Comparison of ENCODE assay signal across 8 mouse cellular contexts in the genomic region with DNA sequence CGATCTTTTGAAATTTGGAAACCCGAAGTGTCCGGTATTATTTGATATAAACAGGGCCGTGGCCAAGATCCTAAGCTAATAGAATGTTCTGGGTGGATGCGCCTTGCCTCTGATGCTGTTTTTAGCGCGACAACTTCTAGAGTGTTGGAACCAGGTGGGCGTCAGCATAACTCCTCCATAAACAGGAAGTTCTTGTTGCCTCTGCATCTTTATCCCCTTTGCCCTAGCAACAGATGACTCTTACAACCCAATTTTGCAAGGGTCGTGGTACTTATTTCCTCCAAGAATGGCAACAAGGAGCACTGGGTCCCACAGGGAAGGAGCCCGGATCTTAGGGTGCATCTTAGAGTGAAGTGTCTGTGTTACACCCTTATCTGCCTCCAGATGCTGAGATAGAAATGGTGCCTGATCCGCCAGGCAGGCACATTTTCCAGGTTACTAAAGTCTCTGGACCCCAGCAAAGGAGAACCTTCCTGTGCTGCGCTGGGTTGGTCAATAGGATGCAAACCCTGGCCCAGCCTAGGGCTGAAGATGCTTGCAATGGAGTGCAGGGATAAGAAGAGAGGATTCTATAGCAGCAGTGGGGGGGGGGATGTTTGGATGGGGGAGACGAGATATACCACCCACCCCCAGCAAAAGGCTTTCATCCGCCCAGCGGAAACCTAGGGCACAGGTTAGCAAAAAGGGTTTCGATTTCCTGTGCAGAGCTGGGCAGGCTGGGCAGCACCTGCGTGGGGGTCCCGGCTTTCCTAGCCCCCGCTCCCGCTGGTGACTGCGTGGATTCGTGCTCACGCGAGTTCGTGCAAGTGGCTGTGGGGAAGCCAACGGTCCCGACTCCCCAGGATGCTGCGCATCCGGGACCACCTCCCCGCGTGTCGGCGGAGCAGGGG. TPM values are rescaled to one million over a fixed set of nuclear protein-coding genes. Genes with fewer than 3 reads are reported as not detected.
DNase-seq lines count a peak whose midpoint lies in the region; ATAC-seq lines count a peak whose summit lies in the region.

No protein-coding gene starts in this region.

- 20% methylated on average over 33 of the region's 33 CpGs for WGBS in kidney, embryonic 15.5 days
- WGBS in heart, embryonic 15.5 days = 20% methylated on average over 33 of the region's 33 CpGs
- WGBS in liver, embryonic 16.5 days (ENCODE audit: insufficient replicate concordance) = 16% methylated on average over 33 of the region's 33 CpGs
- WGBS in stomach, embryonic 15.5 days = 20% methylated on average over 33 of the region's 33 CpGs

- H3K4me2 ChIP-seq in kidney, embryonic 15.5 days = peak overlapping the region; percentile 100
- H3K4me2 ChIP-seq in heart, embryonic 15.5 days = peak overlapping the region; percentile 96
- H3K4me2 ChIP-seq in liver, embryonic 16.5 days (ENCODE audit: low read depth, low read length) = peak overlapping the region; percentile 68
- H3K4me2 ChIP-seq in stomach, embryonic 15.5 days = peak overlapping the region; percentile 98

- H3K36me3 ChIP-seq in kidney, embryonic 15.5 days = no peaks in the 10 kb centered on the region
- no peaks in the 10 kb centered on the region for H3K36me3 ChIP-seq in heart, embryonic 15.5 days
- H3K36me3 ChIP-seq in liver, embryonic 16.5 days (ENCODE audit: control insufficient read depth, insufficient read depth) = no peaks in the 10 kb centered on the region
- no peaks in the 10 kb centered on the region for H3K36me3 ChIP-seq in stomach, embryonic 15.5 days

- peak overlapping the region; percentile 68 for H3K4me3 ChIP-seq in kidney, embryonic 15.5 days (replicated peaks)
- peak overlapping the region; percentile 62 for H3K4me3 ChIP-seq in heart, embryonic 15.5 days
- peak overlapping the region; percentile 55 for H3K4me3 ChIP-seq in liver, embryonic 16.5 days (ENCODE audit: low read depth, low read length)
- H3K4me3 ChIP-seq in stomach, embryonic 15.5 days (replicated peaks) = peak overlapping the region; percentile 54

- ATAC-seq in kidney, embryonic 15.5 days (replicated peaks; ENCODE audit: low FRiP score) = peak; percentile 44
- ATAC-seq in heart, embryonic 15.5 days (replicated peaks; ENCODE audit: insufficient number of reproducible peaks, insufficient read depth, low FRiP score, low read depth) = no peak
- ATAC-seq in liver, embryonic 16.5 days (ENCODE audit: low read depth) = no peak
- peak; percentile 23; the same call in 1 of the 2 replicates for ATAC-seq in stomach, embryonic 15.5 days (ENCODE audit: insufficient read depth, low FRiP score, low read depth)

- peaks cover 12% of the 10 kb centered on the region for H3K4me1 ChIP-seq in kidney, embryonic 15.5 days
- peaks cover 10% of the 10 kb centered on the region for H3K4me1 ChIP-seq in heart, embryonic 15.5 days (replicated peaks)
- H3K4me1 ChIP-seq in liver, embryonic 16.5 days (ENCODE audit: control insufficient read depth, low read depth, low read length) = no peaks in the 10 kb centered on the region
- H3K4me1 ChIP-seq in stomach, embryonic 15.5 days = peaks cover 6% of the 10 kb centered on the region; the same call in 1 of the 2 replicates

- H3K9ac ChIP-seq in kidney, embryonic 15.5 days = peak overlapping the region; percentile 56
- H3K9ac ChIP-seq in heart, embryonic 15.5 days = peak overlapping the region; percentile 60
- no peak overlapping the region for H3K9ac ChIP-seq in liver, embryonic 16.5 days (ENCODE audit: low read depth, low read length)
- peak overlapping the region; percentile 37; the same call in 1 of the 2 replicates for H3K9ac ChIP-seq in stomach, embryonic 15.5 days

- no peak for DNase-seq in kidney, postnatal 36 days
- peak; percentile 48 for DNase-seq in T-cell, adult 2 months (ENCODE audit: low spot score)
- no peak for DNase-seq in urinary bladder, postnatal 25 days (ENCODE audit: low spot score)
- no peak for DNase-seq in gastrocnemius, adult 8-10 months (ENCODE audit: low spot score in 2 of 2)

- H3K27ac ChIP-seq in kidney, embryonic 15.5 days = no peak overlapping the region
- H3K27ac ChIP-seq in heart, embryonic 15.5 days = no peak overlapping the region
- H3K27ac ChIP-seq in liver, embryonic 16.5 days (ENCODE audit: low read length) = no peak overlapping the region
- H3K27ac ChIP-seq in stomach, embryonic 15.5 days = no peak overlapping the region

- peaks cover 11% of the 10 kb centered on the region for H3K27me3 ChIP-seq in kidney, embryonic 15.5 days
- peaks cover 12% of the 10 kb centered on the region for H3K27me3 ChIP-seq in heart, embryonic 15.5 days
- peaks cover 15% of the 10 kb centered on the region for H3K27me3 ChIP-seq in liver, embryonic 16.5 days (ENCODE audit: control insufficient read depth, insufficient read depth, low read depth, low read length)
- H3K27me3 ChIP-seq in stomach, embryonic 15.5 days (replicated peaks) = no peaks in the 10 kb centered on the region

- H3K9me3 ChIP-seq in kidney, embryonic 15.5 days (replicated peaks) = no peaks in the 10 kb centered on the region
- H3K9me3 ChIP-seq in heart, embryonic 15.5 days (replicated peaks) = no peaks in the 10 kb centered on the region
- H3K9me3 ChIP-seq in liver, embryonic 16.5 days (replicated peaks; ENCODE audit: control insufficient read depth, low read length) = no peaks in the 10 kb centered on the region
- H3K9me3 ChIP-seq in stomach, embryonic 15.5 days = no peaks in the 10 kb centered on the region

RNA-seq across cellular contexts. Expression of gene Zfp365, which starts 0.8 kb away (rescaled TPM):
- polyA plus RNA-seq in kidney, embryonic 15.5 days (2015; fragmentation: Nextera tagmentation; extraction: Ambion mirVana) = 0.88 and 0.95 TPM in 2 replicates
- polyA plus RNA-seq in heart, embryonic 15.5 days (2015; fragmentation: Nextera tagmentation; extraction: Ambion mirVana) = 0.48 and 0.82 TPM in 2 replicates
- not detected in 2 replicates for polyA plus RNA-seq in liver, embryonic 16.5 days (2015; fragmentation: Nextera tagmentation; extraction: Ambion mirVana)
- 1.4 and 1.5 TPM in 2 replicates for polyA plus RNA-seq in stomach, embryonic 15.5 days (2015; fragmentation: Nextera tagmentation; extraction: Ambion mirVana)
- total RNA-seq in gastrocnemius, adult 8-10 months (2022) = under 1 TPM; 0.22 to 0.48 (median 0.27) TPM

Comparison
In these comparisons a context has a peak if more than half of its experiments do, and no peak if none do; other contexts are left out.
1. ATAC-seq: peak in kidney, embryonic 15.5 days (single experiment) and stomach, embryonic 15.5 days (single experiment); none in heart, embryonic 15.5 days (single experiment) and liver, embryonic 16.5 days (single experiment).
2. Peak in every context shown above with its lines, with median percentiles within 50 percentile points of each other: H3K4me2 ChIP-seq and H3K4me3 ChIP-seq.